Mouse (Mus musculus) ES-Bruce4 (cell line): ENCODE data around the gene Ocm. TPM values are rescaled to one million over a fixed set of nuclear protein-coding genes. Genes with fewer than 3 reads are reported as not detected.

Source experiments
- H3K27ac ChIP-seq: 2 replicates; pipeline ENCODE4 v1.5.1; 2012; ENCODE audit warnings: low read length, inconsistent platforms; ENCODE audit not compliant: insufficient read depth
- H3K27me3 ChIP-seq: 2 replicates; pipeline ENCODE4 v1.6.1; 2012; ENCODE audit warnings: mild to moderate bottlenecking, low read length, inconsistent platforms; ENCODE audit not compliant: control insufficient read depth, poor library complexity, insufficient read depth, severe bottlenecking
- H3K36me3 ChIP-seq: 2 replicates; pipeline ENCODE4 v1.6.1; 2012; ENCODE audit warnings: inconsistent platforms, mild to moderate bottlenecking, low read length, moderate library complexity; ENCODE audit not compliant: control insufficient read depth, poor library complexity, insufficient read depth, severe bottlenecking
- H3K4me1 ChIP-seq: one replicate; pipeline ENCODE4 v1.8.1; 2011; ENCODE audit warnings: low read length; ENCODE audit not compliant: control insufficient read depth, insufficient read depth
- H3K4me3 ChIP-seq: 2 replicates; pipeline ENCODE4 v1.5.1; 2011; ENCODE audit warnings: low read depth, mild to moderate bottlenecking, low read length
- H3K9ac ChIP-seq: 2 replicates; pipeline ENCODE4 v1.6.1; 2012; ENCODE audit warnings: low read depth, mild to moderate bottlenecking, inconsistent platforms; ENCODE audit not compliant: poor library complexity, severe bottlenecking
- H3K9me3 ChIP-seq: replicated peaks from 2 replicates; pipeline ENCODE4 v1.6.1; 2012; ENCODE audit warnings: mild to moderate bottlenecking, low read length, inconsistent platforms; ENCODE audit not compliant: control insufficient read depth, poor library complexity, insufficient read depth, severe bottlenecking
- CTCF ChIP-seq: IDR thresholded peaks from one replicate; pipeline ENCODE4 v1.8.1; 2011; ENCODE audit warnings: low read depth, low read length
- EP300 ChIP-seq: IDR thresholded peaks from 2 replicates; pipeline ENCODE4 v1.6.1; 2011; ENCODE audit warnings: low read depth, low read length; ENCODE audit not compliant: insufficient read depth
- POLR2A ChIP-seq: IDR thresholded peaks from one replicate; pipeline ENCODE4 v1.8.1; 2011; ENCODE audit warnings: low read length; ENCODE audit not compliant: insufficient read depth
- polyA plus RNA-seq: library from polyadenylated mRNA; stranded (reverse); fragments of >200 nt; gene quantifications from 2 replicates; pipeline ENCODE4 v1.2.4, GENCODE M21; 2011; ENCODE audit warnings: low read depth; ENCODE audit not compliant: missing spikeins, insufficient read depth, insufficient read length

Gene Ocm
- polyA plus RNA-seq: not detected in 2 replicates

GRCm38 (mm10) chr5:144026620-144027263, at the start of gene Ocm:
Gene Ocm (minus strand): TSS chr5:144026670.
- H3K27me3 ChIP-seq: no peaks in the 10 kb centered on the region
- H3K27ac ChIP-seq: no peak within 1 kb of the TSS
- no peaks in the 10 kb centered on the region for H3K36me3 ChIP-seq
- H3K9me3 ChIP-seq: no peaks in the 10 kb centered on the region
- no peak within 1 kb of the TSS for H3K9ac ChIP-seq
- no peak for TF ChIP-seq CTCF
- no peak for TF ChIP-seq POLR2A
- TF ChIP-seq EP300: no peak
- H3K4me3 ChIP-seq: no peak within 1 kb of the TSS
- H3K4me1 ChIP-seq: no peaks in the 10 kb centered on the region

- no peak overlapping the region for H3K4me3 ChIP-seq
- H3K36me3 ChIP-seq: no peaks in the 10 kb centered on the region
- no peaks in the 10 kb centered on the region for H3K27me3 ChIP-seq
- no peaks in the 10 kb centered on the region for H3K4me1 ChIP-seq
- H3K27ac ChIP-seq: no peak overlapping the region
- no peaks in the 10 kb centered on the region for H3K9me3 ChIP-seq
- TF ChIP-seq POLR2A: no peak
- no peak for TF ChIP-seq EP300
- TF ChIP-seq CTCF: no peak
- no peak overlapping the region for H3K9ac ChIP-seq
Measured at GRCm38 (mm10) chr5:144071249-144071648, 44.8 kb upstream of the Ocm start.

GRCm38 (mm10) chr5:144070064-144070463, 43.6 kb upstream of the Ocm start:
- Histone ChIP-seq H3K9ac (no peak overlapping the region), H3K27ac (no peak overlapping the region), H3K9me3 (no peaks in the 10 kb centered on the region), H3K4me1 (no peaks in the 10 kb centered on the region), H3K36me3 (no peaks in the 10 kb centered on the region), H3K4me3 (no peak overlapping the region), H3K27me3 (no peaks in the 10 kb centered on the region)
- no peak for TF ChIP-seq EP300
- TF ChIP-seq POLR2A: no peak
- no peak for TF ChIP-seq CTCF

- Histone ChIP-seq H3K9me3 (no peaks in the 10 kb centered on the region), H3K27ac (no peak overlapping the region), H3K4me3 (no peak overlapping the region), H3K4me1 (no peaks in the 10 kb centered on the region), H3K36me3 (no peaks in the 10 kb centered on the region), H3K27me3 (no peaks in the 10 kb centered on the region), H3K9ac (no peak overlapping the region)
- TF ChIP-seq CTCF: no peak
- no peak for TF ChIP-seq POLR2A
- TF ChIP-seq EP300: no peak
Measured at GRCm38 (mm10) chr5:144066036-144066435, 39.6 kb upstream of the Ocm start.

GRCm38 (mm10) chr5:144064093-144064492, 37.6 kb upstream of the Ocm start:
- Histone ChIP-seq H3K9ac (no peak overlapping the region), H3K36me3 (no peaks in the 10 kb centered on the region), H3K27ac (no peak overlapping the region), H3K4me1 (no peaks in the 10 kb centered on the region), H3K27me3 (no peaks in the 10 kb centered on the region), H3K9me3 (no peaks in the 10 kb centered on the region), H3K4me3 (no peak overlapping the region)
- TF ChIP-seq CTCF (no peak), POLR2A (no peak), EP300 (no peak)

GRCm38 (mm10) chr5:144054340-144054739, 27.9 kb upstream of the Ocm start:
- no peaks in the 10 kb centered on the region for H3K27me3 ChIP-seq

More at GRCm38 (mm10) chr5:144054340-144054739, 27.9 kb upstream of the Ocm start:
- H3K27ac ChIP-seq: no peak overlapping the region
- no peak overlapping the region for H3K4me3 ChIP-seq
- no peaks in the 10 kb centered on the region for H3K36me3 ChIP-seq
- no peak overlapping the region for H3K9ac ChIP-seq
- TF ChIP-seq CTCF (no peak), EP300 (no peak), POLR2A (no peak)
- no peaks in the 10 kb centered on the region for H3K9me3 ChIP-seq
- H3K4me1 ChIP-seq: no peaks in the 10 kb centered on the region
